Mouse (Mus musculus): ENCODE data around the gene Dctn1. TPM values are rescaled to one million over a fixed set of nuclear protein-coding genes. Genes with fewer than 3 reads are reported as not detected.

Gene Dctn1
- polyA plus RNA-seq (2015; fragmentation: Nextera tagmentation; extraction: Ambion mirVana), result 150 and 158 TPM in 2 replicates

- peak within 1 kb of the TSS; percentile 88 for H3K4me2 ChIP-seq (ENCODE audit: low read length)
- ATAC-seq, result peak; percentile 86
- under 1% methylated on average over 49 of the region's 58 CpGs for WGBS
- H3K27me3 ChIP-seq (replicated peaks; ENCODE audit: control insufficient read depth, insufficient read depth, low read length), result peaks cover 24% of the 10 kb centered on the region
- no peaks in the 10 kb centered on the region for H3K36me3 ChIP-seq (ENCODE audit: control insufficient read depth, insufficient read depth)
- no peaks in the 10 kb centered on the region for H3K9me3 ChIP-seq (ENCODE audit: control insufficient read depth, low read length)
- H3K9ac ChIP-seq (replicated peaks; ENCODE audit: low read depth, low read length), result peak within 1 kb of the TSS; percentile 89
- H3K4me1 ChIP-seq (replicated peaks; ENCODE audit: control insufficient read depth, insufficient read depth, low read length), result peaks cover 25% of the 10 kb centered on the region
- peak within 1 kb of the TSS; percentile 89 for H3K4me3 ChIP-seq (replicated peaks; ENCODE audit: low read length)
- peak within 1 kb of the TSS; percentile 89 for H3K27ac ChIP-seq (ENCODE audit: low read length)
These were observed at the start of gene Dctn1 for GRCm38 (mm10) chr6:83165607-83166242. Gene Dctn1, plus strand, starts transcription at chr6:83165920.

GRCm38 (mm10) chr6:83116373-83117164, 49.2 kb upstream of the Dctn1 start:
- no peak overlapping the region for H3K27ac ChIP-seq (ENCODE audit: low read length)
- H3K4me1 ChIP-seq (replicated peaks; ENCODE audit: control insufficient read depth, insufficient read depth, low read length), result peaks cover 37% of the 10 kb centered on the region
- 80% methylated on average over 11 of the region's 11 CpGs for WGBS

GRCm38 (mm10) chr6:83117165-83117438, 48.6 kb upstream of the Dctn1 start:
- peaks cover 37% of the 10 kb centered on the region for H3K4me1 ChIP-seq (replicated peaks; ENCODE audit: control insufficient read depth, insufficient read depth, low read length)
- no peaks in the 10 kb centered on the region for H3K27me3 ChIP-seq (replicated peaks; ENCODE audit: control insufficient read depth, insufficient read depth, low read length)
- no peak overlapping the region for H3K27ac ChIP-seq (ENCODE audit: low read length)
- ATAC-seq, result no peak
- H3K9me3 ChIP-seq (ENCODE audit: control insufficient read depth, low read length), result no peaks in the 10 kb centered on the region
- H3K4me3 ChIP-seq (replicated peaks; ENCODE audit: low read length), result no peak overlapping the region
- no peak overlapping the region for H3K4me2 ChIP-seq (ENCODE audit: low read length)
- peaks cover 13% of the 10 kb centered on the region; the same call in 1 of the 2 replicates for H3K36me3 ChIP-seq (ENCODE audit: control insufficient read depth, insufficient read depth)
- WGBS, result 83% methylated on average over 4 of the region's 4 CpGs
- H3K9ac ChIP-seq (replicated peaks; ENCODE audit: low read depth, low read length), result no peak overlapping the region

More at GRCm38 (mm10) chr6:83116373-83117164, 49.2 kb upstream of the Dctn1 start:
- Histone ChIP-seq H3K9ac (replicated peaks; ENCODE audit: low read depth, low read length) (peak overlapping the region; percentile 94), H3K4me3 (replicated peaks; ENCODE audit: low read length) (peak overlapping the region; percentile 90), H3K27me3 (replicated peaks; ENCODE audit: control insufficient read depth, insufficient read depth, low read length) (no peaks in the 10 kb centered on the region), H3K36me3 (ENCODE audit: control insufficient read depth, insufficient read depth) (peaks cover 13% of the 10 kb centered on the region; the same call in 1 of the 2 replicates), H3K9me3 (ENCODE audit: control insufficient read depth, low read length) (no peaks in the 10 kb centered on the region), H3K4me2 (ENCODE audit: low read length) (peak overlapping the region; percentile 97)
- no peak for ATAC-seq

- Histone ChIP-seq H3K4me1 (replicated peaks; ENCODE audit: control insufficient read depth, insufficient read depth, low read length) (peaks cover 41% of the 10 kb centered on the region), H3K4me3 (replicated peaks; ENCODE audit: low read length) (no peak overlapping the region), H3K36me3 (ENCODE audit: control insufficient read depth, insufficient read depth) (peaks cover 13% of the 10 kb centered on the region; the same call in 1 of the 2 replicates), H3K9me3 (ENCODE audit: control insufficient read depth, low read length) (no peaks in the 10 kb centered on the region), H3K9ac (replicated peaks; ENCODE audit: low read depth, low read length) (no peak overlapping the region), H3K27me3 (replicated peaks; ENCODE audit: control insufficient read depth, insufficient read depth, low read length) (no peaks in the 10 kb centered on the region), H3K27ac (ENCODE audit: low read length) (no peak overlapping the region), H3K4me2 (ENCODE audit: low read length) (no peak overlapping the region)
- ATAC-seq, result no peak
- 91% methylated on average over 13 of the region's 13 CpGs for WGBS
These were observed 48.1 kb upstream of the Dctn1 start for GRCm38 (mm10) chr6:83117616-83118015.

- H3K27me3 ChIP-seq (replicated peaks; ENCODE audit: control insufficient read depth, insufficient read depth, low read length), result no peaks in the 10 kb centered on the region
These were observed 47.4 kb upstream of the Dctn1 start for GRCm38 (mm10) chr6:83118369-83118768.

GRCm38 (mm10) chr6:83118825-83119733, 46.6 kb upstream of the Dctn1 start:
- H3K9me3 ChIP-seq (ENCODE audit: control insufficient read depth, low read length), result no peaks in the 10 kb centered on the region
- no peaks in the 10 kb centered on the region for H3K27me3 ChIP-seq (replicated peaks; ENCODE audit: control insufficient read depth, insufficient read depth, low read length)
- H3K4me2 ChIP-seq (ENCODE audit: low read length), result no peak overlapping the region; the same call in 1 of the 2 replicates
- no peak for ATAC-seq
- H3K9ac ChIP-seq (replicated peaks; ENCODE audit: low read depth, low read length), result no peak overlapping the region; the same call in 1 of the 2 replicates
- no peak overlapping the region for H3K4me3 ChIP-seq (replicated peaks; ENCODE audit: low read length)
- H3K4me1 ChIP-seq (replicated peaks; ENCODE audit: control insufficient read depth, insufficient read depth, low read length), result peaks cover 54% of the 10 kb centered on the region
- WGBS, result 83% methylated on average over 14 of the region's 14 CpGs
- H3K36me3 ChIP-seq (ENCODE audit: control insufficient read depth, insufficient read depth), result peaks cover 13% of the 10 kb centered on the region; the same call in 1 of the 2 replicates
- no peak overlapping the region for H3K27ac ChIP-seq (ENCODE audit: low read length)

More at GRCm38 (mm10) chr6:83118369-83118768, 47.4 kb upstream of the Dctn1 start:
- H3K4me3 ChIP-seq (replicated peaks; ENCODE audit: low read length), result no peak overlapping the region
- 78% methylated on average over 11 of the region's 11 CpGs for WGBS
- no peaks in the 10 kb centered on the region for H3K9me3 ChIP-seq (ENCODE audit: control insufficient read depth, low read length)
- H3K27ac ChIP-seq (ENCODE audit: low read length), result no peak overlapping the region
- peaks cover 13% of the 10 kb centered on the region; the same call in 1 of the 2 replicates for H3K36me3 ChIP-seq (ENCODE audit: control insufficient read depth, insufficient read depth)
- H3K9ac ChIP-seq (replicated peaks; ENCODE audit: low read depth, low read length), result no peak overlapping the region
- no peak for ATAC-seq
- H3K4me2 ChIP-seq (ENCODE audit: low read length), result no peak overlapping the region
- H3K4me1 ChIP-seq (replicated peaks; ENCODE audit: control insufficient read depth, insufficient read depth, low read length), result peaks cover 47% of the 10 kb centered on the region

- Histone ChIP-seq H3K27me3 (replicated peaks; ENCODE audit: control insufficient read depth, insufficient read depth, low read length) (no peaks in the 10 kb centered on the region), H3K4me3 (replicated peaks; ENCODE audit: low read length) (no peak overlapping the region), H3K4me2 (ENCODE audit: low read length) (peak overlapping the region; percentile 79), H3K4me1 (replicated peaks; ENCODE audit: control insufficient read depth, insufficient read depth, low read length) (peaks cover 55% of the 10 kb centered on the region), H3K9me3 (ENCODE audit: control insufficient read depth, low read length) (no peaks in the 10 kb centered on the region), H3K36me3 (ENCODE audit: control insufficient read depth, insufficient read depth) (peaks cover 13% of the 10 kb centered on the region; the same call in 1 of the 2 replicates), H3K27ac (ENCODE audit: low read length) (no peak overlapping the region), H3K9ac (replicated peaks; ENCODE audit: low read depth, low read length) (peak overlapping the region; percentile 97)
- no peak for ATAC-seq
- WGBS, result 86% methylated on average over 7 of the region's 7 CpGs
These were observed 46.0 kb upstream of the Dctn1 start for GRCm38 (mm10) chr6:83119734-83120051.

- under 1% methylated on average over 38 of the region's 38 CpGs for WGBS
- H3K36me3 ChIP-seq (ENCODE audit: control insufficient read depth, insufficient read depth), result peaks cover 13% of the 10 kb centered on the region; the same call in 1 of the 2 replicates
These were observed 44.5 kb upstream of the Dctn1 start, which contains the start of gene Wbp1 for GRCm38 (mm10) chr6:83120930-83121862. Gene Wbp1, minus strand, starts transcription at chr6:83121559.

More at GRCm38 (mm10) chr6:83120930-83121862, 44.5 kb upstream of the Dctn1 start, which contains the start of gene Wbp1:
- peak; percentile 96 for ATAC-seq
- Histone ChIP-seq H3K9me3 (ENCODE audit: control insufficient read depth, low read length) (no peaks in the 10 kb centered on the region), H3K4me3 (replicated peaks; ENCODE audit: low read length) (peak within 1 kb of the TSS; percentile 86), H3K9ac (replicated peaks; ENCODE audit: low read depth, low read length) (peak within 1 kb of the TSS; percentile 97), H3K27ac (ENCODE audit: low read length) (peak within 1 kb of the TSS; percentile 98), H3K4me2 (ENCODE audit: low read length) (peak within 1 kb of the TSS; percentile 98), H3K4me1 (replicated peaks; ENCODE audit: control insufficient read depth, insufficient read depth, low read length) (peaks cover 48% of the 10 kb centered on the region), H3K27me3 (replicated peaks; ENCODE audit: control insufficient read depth, insufficient read depth, low read length) (no peaks in the 10 kb centered on the region)
